Mouse (Mus musculus) G1E (cell line): ENCODE measurements at regions not wholly inside any gene's neighbourhood (a gene's known extent, or its start where the extent isn't known, plus 50 kb on each side); places are given as distances from the start of the nearest gene placed in this dataset.

Experiments used
- ATAC-seq: 2 replicates; pipeline ENCODE4 v1.8.0; 2016; ENCODE audit warnings: mild to moderate bottlenecking; ENCODE audit not compliant: insufficient number of reproducible peaks, poor library complexity, low FRiP score, severe bottlenecking; ENCODE audit errors: extremely low read depth
- DNase-seq: peaks from one replicate; pipeline ENCODE4 v3.0.0; 2012; ENCODE audit warnings: low spot score
- H3K27me3 ChIP-seq: 2 replicates; pipeline ENCODE4 v1.6.1; 2012; ENCODE audit warnings: mild to moderate bottlenecking, low read length, inconsistent platforms; ENCODE audit not compliant: insufficient read depth
- H3K36me3 ChIP-seq: replicated peaks from 2 replicates; pipeline ENCODE3; 2012; ENCODE audit warnings: mild to moderate bottlenecking, inconsistent platforms
- H3K4me1 ChIP-seq: 2 replicates; pipeline ENCODE4 v1.6.1; 2012; ENCODE audit warnings: low read depth, low read length, inconsistent platforms, mixed read lengths; ENCODE audit not compliant: insufficient read depth
- H3K4me3 ChIP-seq: 2 replicates; pipeline ENCODE4 v1.5.1; 2012; ENCODE audit warnings: low read depth, mild to moderate bottlenecking, inconsistent platforms, low read length, moderate library complexity, mixed read lengths
- H3K9me3 ChIP-seq: replicated peaks from 2 replicates; pipeline ENCODE4 v1.6.1; 2012; ENCODE audit warnings: inconsistent platforms
- CTCF ChIP-seq: IDR thresholded peaks from 2 replicates; pipeline ENCODE4 v1.5.1; 2012; ENCODE audit warnings: low read depth, low read length, inconsistent platforms, mixed read lengths
- GATA1 ChIP-seq: IDR thresholded peaks from 2 replicates; pipeline ENCODE4 v1.6.1; 2012; ENCODE audit warnings: borderline replicate concordance, low read length, inconsistent platforms, mixed read lengths
- GATA2 ChIP-seq: IDR thresholded peaks from 2 replicates; pipeline ENCODE4 v1.6.1; 2012; ENCODE audit warnings: low read depth, low read length, inconsistent platforms, borderline replicate concordance
- POLR2AphosphoS5 ChIP-seq: IDR thresholded peaks from 2 replicates; pipeline ENCODE4 v1.6.1; 2012; ENCODE audit warnings: low read depth, low read length, inconsistent platforms; ENCODE audit not compliant: insufficient replicate concordance
- TAL1 ChIP-seq: conservative IDR thresholded peaks from 2 replicates; pipeline ENCODE4 v1.6.1; 2012; ENCODE audit warnings: low read depth, low read length, inconsistent platforms, mixed read lengths

GRCm38 (mm10) chr8:89634864-89635263, 590.9 kb upstream of the Sall1 start:
- Histone ChIP-seq H3K36me3 (no peaks in the 10 kb centered on the region), H3K4me3 (no peak overlapping the region), H3K9me3 (peaks cover 45% of the 10 kb centered on the region), H3K27me3 (no peaks in the 10 kb centered on the region), H3K4me1 (no peaks in the 10 kb centered on the region)
- no peak for ATAC-seq
- TF ChIP-seq TAL1 (no peak), GATA1 (no peak), CTCF (no peak), POLR2AphosphoS5 (no peak), GATA2 (no peak)
- DNase-seq: no peak

DNA sequence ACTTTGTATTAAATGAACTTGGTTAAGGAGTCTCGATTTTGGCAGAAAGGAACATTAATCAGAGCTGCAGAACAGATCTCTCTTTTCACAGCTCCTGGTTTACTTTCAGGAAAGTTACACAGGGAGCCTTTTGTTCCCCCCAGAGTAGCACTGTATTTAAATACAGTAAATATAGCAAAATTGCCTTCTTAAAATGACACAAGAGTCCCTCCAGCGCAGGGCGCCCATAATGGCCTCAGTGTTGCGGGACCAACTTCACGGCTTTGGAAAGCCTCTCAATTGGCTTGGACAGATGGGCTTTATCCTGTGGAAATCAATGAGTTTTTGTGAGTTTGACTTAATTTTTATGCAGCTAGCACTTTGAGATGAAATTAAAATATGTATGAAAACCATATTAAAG, 588.3 kb upstream of the Sall1 start:
- no peak for DNase-seq
- ATAC-seq: no peak
- no peak overlapping the region for H3K4me3 ChIP-seq
- no peaks in the 10 kb centered on the region for H3K36me3 ChIP-seq
- H3K4me1 ChIP-seq: no peaks in the 10 kb centered on the region
- H3K9me3 ChIP-seq: peaks cover 47% of the 10 kb centered on the region
- H3K27me3 ChIP-seq: no peaks in the 10 kb centered on the region
- no peak for TF ChIP-seq POLR2AphosphoS5
- TF ChIP-seq GATA2: no peak
- no peak for TF ChIP-seq GATA1
- no peak for TF ChIP-seq CTCF
- no peak for TF ChIP-seq TAL1

DNA sequence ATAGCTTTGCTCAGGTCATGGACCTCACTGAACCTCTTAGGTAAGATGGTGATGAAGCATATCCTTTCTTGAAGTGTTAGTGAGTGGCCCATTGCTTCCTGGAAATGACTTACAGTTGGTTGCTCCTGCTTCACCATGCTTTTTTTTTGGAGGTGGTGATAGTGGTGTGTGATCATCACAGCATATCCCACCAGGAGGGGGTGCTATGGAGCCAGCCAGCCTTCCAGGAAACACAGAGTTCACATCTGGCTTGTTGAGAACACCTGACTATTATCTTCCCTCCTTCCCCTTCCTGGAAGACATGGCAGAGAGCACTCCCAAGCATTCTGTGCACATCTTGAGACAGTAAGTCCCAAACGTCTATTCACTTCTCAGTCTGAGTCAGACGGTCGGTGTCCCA, 586.6 kb upstream of the Sall1 start:
- no peaks in the 10 kb centered on the region for H3K4me1 ChIP-seq
- H3K27me3 ChIP-seq: no peaks in the 10 kb centered on the region
- H3K9me3 ChIP-seq: peaks cover 50% of the 10 kb centered on the region
- TF ChIP-seq CTCF: no peak
- TF ChIP-seq TAL1: no peak
- no peak for TF ChIP-seq POLR2AphosphoS5
- TF ChIP-seq GATA1: no peak
- no peak for TF ChIP-seq GATA2
- no peak for ATAC-seq
- H3K4me3 ChIP-seq: no peak overlapping the region
- no peaks in the 10 kb centered on the region for H3K36me3 ChIP-seq
- DNase-seq: no peak

DNA sequence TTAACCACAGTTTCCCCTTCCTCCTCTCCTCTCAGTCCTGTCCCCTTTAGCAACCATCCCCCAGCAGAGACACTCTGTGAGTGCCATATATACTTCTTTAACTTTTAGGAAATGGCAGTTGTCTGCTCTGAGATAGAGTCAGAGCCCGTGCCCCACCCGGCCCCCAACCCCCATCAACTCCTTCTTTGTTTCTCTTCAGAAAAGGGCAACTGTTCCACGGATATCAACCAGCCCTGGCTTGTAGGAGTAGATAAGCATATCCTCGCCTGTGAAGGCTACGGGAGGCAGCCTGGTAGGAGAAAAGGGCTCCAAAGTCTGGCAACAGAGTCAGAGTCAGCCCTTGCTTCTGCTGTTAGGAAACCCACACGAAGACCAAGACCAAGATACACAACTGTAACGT, 574.1 kb upstream of the Sall1 start:
- no peak for ATAC-seq
- H3K4me3 ChIP-seq: no peak overlapping the region
- no peak for TF ChIP-seq TAL1
- no peak for TF ChIP-seq GATA2
- TF ChIP-seq GATA1: no peak
- no peak for TF ChIP-seq CTCF
- TF ChIP-seq POLR2AphosphoS5: no peak
- H3K36me3 ChIP-seq: no peaks in the 10 kb centered on the region
- H3K27me3 ChIP-seq: no peaks in the 10 kb centered on the region
- peaks cover 33% of the 10 kb centered on the region for H3K9me3 ChIP-seq
- no peak for DNase-seq
- H3K4me1 ChIP-seq: no peaks in the 10 kb centered on the region

GRCm38 (mm10) chr8:89615863-89616558, 572.0 kb upstream of the Sall1 start:
- no peak for TF ChIP-seq TAL1
- TF ChIP-seq POLR2AphosphoS5: no peak
- no peak for TF ChIP-seq GATA2
- no peak for TF ChIP-seq GATA1
- no peak for TF ChIP-seq CTCF
- Histone ChIP-seq H3K4me3 (no peak overlapping the region), H3K36me3 (no peaks in the 10 kb centered on the region), H3K4me1 (no peaks in the 10 kb centered on the region), H3K9me3 (peaks cover 26% of the 10 kb centered on the region), H3K27me3 (no peaks in the 10 kb centered on the region)
- ATAC-seq (no peak), DNase-seq (no peak)

DNA sequence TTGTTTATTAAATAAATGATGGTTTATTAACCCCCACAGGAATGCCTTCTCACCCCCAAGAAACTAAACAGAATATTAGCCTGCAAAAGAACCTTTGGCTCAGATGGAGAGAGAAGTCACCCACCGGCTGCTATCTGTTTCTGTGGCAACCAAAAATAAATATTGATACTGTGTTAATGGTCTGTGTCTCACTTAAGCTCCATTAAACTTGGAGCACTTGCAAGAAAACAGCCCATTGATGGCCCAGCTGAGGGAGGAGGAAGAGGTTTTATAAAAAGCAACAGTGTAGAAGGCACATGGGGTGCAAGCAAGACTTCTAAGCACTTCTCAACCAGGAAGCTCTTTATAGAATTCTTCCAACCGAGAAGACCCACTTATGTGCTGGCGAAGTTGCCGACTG, 565.1 kb upstream of the Sall1 start:
- Histone ChIP-seq H3K36me3 (no peaks in the 10 kb centered on the region), H3K9me3 (peaks cover 14% of the 10 kb centered on the region), H3K4me3 (no peak overlapping the region), H3K27me3 (no peaks in the 10 kb centered on the region), H3K4me1 (no peaks in the 10 kb centered on the region)
- TF ChIP-seq GATA1 (no peak), GATA2 (no peak), POLR2AphosphoS5 (no peak), CTCF (no peak), TAL1 (no peak)
- DNase-seq: no peak
- ATAC-seq: no peak

DNA sequence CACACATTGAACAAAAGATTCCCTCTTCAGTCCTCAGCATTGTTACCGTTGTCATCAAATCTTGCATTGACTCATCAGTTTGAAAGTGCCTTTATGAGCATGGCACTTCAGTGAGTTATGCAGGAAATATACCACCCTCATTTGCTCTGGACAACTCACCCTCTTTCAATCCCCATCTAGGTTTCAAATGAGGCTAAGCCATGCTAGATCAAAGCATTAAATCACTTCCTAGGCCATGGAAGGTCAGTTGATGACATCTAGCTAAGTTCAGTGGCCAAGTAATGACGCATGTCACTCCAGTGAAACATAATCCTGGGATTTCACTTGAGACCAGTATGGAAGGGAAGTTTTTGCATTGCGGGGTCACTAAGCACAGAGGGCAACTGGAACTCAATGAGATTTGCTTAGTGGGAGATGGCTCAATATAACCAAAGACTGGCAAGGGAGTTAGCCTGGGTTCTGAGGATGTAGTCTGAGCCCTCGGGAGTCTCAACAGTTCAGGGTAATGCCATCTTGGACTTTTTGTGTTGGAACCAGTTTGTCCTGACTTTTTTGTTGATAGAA, 562.0 kb upstream of the Sall1 start:
- H3K4me3 ChIP-seq: no peak overlapping the region
- no peak for ATAC-seq
- no peaks in the 10 kb centered on the region for H3K27me3 ChIP-seq
- no peak for TF ChIP-seq CTCF
- TF ChIP-seq GATA2: no peak
- TF ChIP-seq POLR2AphosphoS5: no peak
- no peak for TF ChIP-seq TAL1
- no peak for TF ChIP-seq GATA1
- peaks cover 12% of the 10 kb centered on the region for H3K9me3 ChIP-seq
- no peaks in the 10 kb centered on the region for H3K4me1 ChIP-seq
- DNase-seq: no peak
- no peaks in the 10 kb centered on the region for H3K36me3 ChIP-seq
